Mouse (Mus musculus): Measurements from ENCODE around the gene Wdr48. TPM values are rescaled to one million over a fixed set of nuclear protein-coding genes. Genes with fewer than 3 reads are reported as not detected.
A peak's percentile ranks its signal among the peaks of the same experiment; 100 is the strongest.

The Wdr48 gene
- polyA plus RNA-seq, 1 experiment from 2014 or later: 45.6 TPM

DNA sequence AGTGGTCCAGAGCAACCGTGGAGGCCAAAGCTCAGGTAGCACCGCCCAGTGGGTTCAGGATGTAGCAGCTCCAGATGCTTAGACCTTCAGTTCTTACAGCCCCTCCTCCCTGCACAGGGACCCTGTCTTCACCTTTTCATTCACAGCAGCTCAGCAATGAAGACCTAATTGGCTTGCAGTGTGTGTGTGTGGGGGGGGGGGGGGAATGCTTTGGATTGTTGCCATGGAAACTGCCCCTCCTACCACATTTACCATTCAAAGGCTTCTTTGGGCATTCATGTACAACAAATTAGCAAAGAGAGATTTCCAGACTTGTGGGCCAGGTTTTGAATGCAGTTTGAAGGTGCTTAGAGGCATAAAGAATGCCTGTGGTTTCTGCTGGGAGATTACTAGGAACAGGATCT is 5.8 kb upstream of the Wdr48 start:
- no peak for DNase-seq (ENCODE audit: low spot score)
- no peak overlapping the region for H3K4me2 ChIP-seq
- H3K4me1 ChIP-seq (replicated peaks; ENCODE audit: control insufficient read depth, insufficient read depth, low read length): no peaks in the 10 kb centered on the region
- no peak overlapping the region for H3K9ac ChIP-seq (ENCODE audit: low read depth, low read length)
- no peaks in the 10 kb centered on the region for H3K27me3 ChIP-seq (replicated peaks; ENCODE audit: control insufficient read depth, insufficient read depth, low read length)
- no peak for ATAC-seq (replicated peaks; ENCODE audit: low FRiP score)
- no peaks in the 10 kb centered on the region for H3K9me3 ChIP-seq (ENCODE audit: control insufficient read depth, low read length)
- H3K4me3 ChIP-seq (ENCODE audit: low read depth, low read length): no peak overlapping the region
- H3K36me3 ChIP-seq (ENCODE audit: control insufficient read depth, insufficient read depth, low read length): no peaks in the 10 kb centered on the region
- no peak overlapping the region for H3K27ac ChIP-seq (ENCODE audit: low read depth, low read length)
- 60% methylated on average over 2 of the region's 2 CpGs for WGBS

DNA sequence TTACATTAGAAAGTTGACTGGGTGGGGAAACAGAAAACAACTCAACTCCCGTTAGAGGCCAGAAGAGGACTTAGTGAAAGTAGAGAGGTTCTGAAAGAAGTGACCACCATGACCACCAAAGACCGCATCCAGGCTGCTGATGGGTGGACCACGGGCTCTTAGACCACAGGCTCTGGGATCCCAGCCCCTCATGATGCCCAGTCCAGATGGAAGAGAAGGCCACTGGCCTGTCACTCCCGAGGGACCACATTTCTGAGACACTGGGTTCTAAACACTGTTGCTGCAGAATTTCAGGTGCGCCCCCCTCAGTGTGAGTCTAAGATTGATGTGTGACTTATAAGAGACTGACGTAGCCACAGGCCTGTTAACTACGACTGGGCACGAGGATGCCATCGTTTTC is 5.2 kb upstream of the Wdr48 start:
- Histone ChIP-seq H3K27me3 (replicated peaks; ENCODE audit: control insufficient read depth, insufficient read depth, low read length) (no peaks in the 10 kb centered on the region), H3K4me2 (no peak overlapping the region), H3K9ac (ENCODE audit: low read depth, low read length) (no peak overlapping the region), H3K36me3 (ENCODE audit: control insufficient read depth, insufficient read depth, low read length) (no peaks in the 10 kb centered on the region), H3K4me1 (replicated peaks; ENCODE audit: control insufficient read depth, insufficient read depth, low read length) (no peaks in the 10 kb centered on the region), H3K4me3 (ENCODE audit: low read depth, low read length) (no peak overlapping the region), H3K27ac (ENCODE audit: low read depth, low read length) (no peak overlapping the region), H3K9me3 (ENCODE audit: control insufficient read depth, low read length) (no peaks in the 10 kb centered on the region)
- ATAC-seq (replicated peaks; ENCODE audit: low FRiP score) (no peak), DNase-seq (ENCODE audit: low spot score) (no peak)
- 88% methylated on average over 9 of the region's 9 CpGs for WGBS

DNA sequence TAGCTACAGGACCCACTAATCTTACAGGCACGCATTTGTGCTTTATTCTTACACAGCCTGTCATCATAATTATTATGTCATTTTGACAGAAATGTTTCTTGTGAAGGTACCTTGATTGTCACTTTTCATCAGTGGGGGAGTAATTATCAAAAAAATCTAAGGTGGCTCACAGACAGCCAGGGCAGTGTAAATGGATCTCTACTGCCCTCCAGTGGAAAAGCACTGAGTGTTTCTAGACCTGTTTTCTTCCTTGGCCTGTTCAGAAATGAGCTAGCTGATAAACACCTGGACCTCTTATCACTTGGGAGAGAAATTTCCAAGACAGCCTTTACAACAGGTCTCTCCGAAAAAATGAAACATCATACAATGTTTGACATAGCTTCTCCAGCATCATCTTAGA is 4.0 kb upstream of the Wdr48 start:
- WGBS: 42% methylated on average over 2 of the region's 2 CpGs
- H3K9ac ChIP-seq (ENCODE audit: low read depth, low read length): no peak overlapping the region
- H3K4me1 ChIP-seq (replicated peaks; ENCODE audit: control insufficient read depth, insufficient read depth, low read length): 0 out of 2 replicates have a peak, but pooled peaks cover 3% of the 10 kb centered on the region
- ATAC-seq (replicated peaks; ENCODE audit: low FRiP score): no peak
- no peaks in the 10 kb centered on the region for H3K9me3 ChIP-seq (ENCODE audit: control insufficient read depth, low read length)
- no peak overlapping the region for H3K4me2 ChIP-seq
- no peaks in the 10 kb centered on the region for H3K36me3 ChIP-seq (ENCODE audit: control insufficient read depth, insufficient read depth, low read length)
- no peak overlapping the region for H3K4me3 ChIP-seq (ENCODE audit: low read depth, low read length)
- H3K27me3 ChIP-seq (replicated peaks; ENCODE audit: control insufficient read depth, insufficient read depth, low read length): no peaks in the 10 kb centered on the region
- H3K27ac ChIP-seq (ENCODE audit: low read depth, low read length): no peak overlapping the region
- no peak for DNase-seq (ENCODE audit: low spot score)

DNA sequence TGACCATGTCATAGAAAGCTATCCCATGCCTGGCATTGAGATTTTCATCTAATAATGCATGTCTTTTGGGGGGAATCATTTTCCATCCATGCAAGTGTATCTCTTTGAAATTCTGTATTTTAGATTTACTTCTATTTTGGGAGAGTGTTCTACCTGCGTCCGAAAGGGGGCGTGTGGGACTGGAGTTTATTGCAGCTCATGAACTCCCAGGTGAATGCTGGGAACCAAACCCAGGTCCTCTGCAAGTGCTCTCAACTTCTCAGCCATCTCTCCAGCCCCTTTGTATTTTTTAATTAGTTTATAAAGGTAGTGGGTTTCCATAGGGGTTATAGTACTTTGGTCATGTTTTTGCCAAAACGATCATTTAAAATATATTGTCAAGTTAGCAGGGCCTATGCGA is 797 bp upstream of the Wdr48 start:
- Histone ChIP-seq H3K9ac (ENCODE audit: low read depth, low read length) (peak overlapping the region; percentile 83), H3K4me3 (ENCODE audit: low read depth, low read length) (0 out of 2 replicates have a peak overlapping the region, but pooled peaks have one; percentile 96)

DNA sequence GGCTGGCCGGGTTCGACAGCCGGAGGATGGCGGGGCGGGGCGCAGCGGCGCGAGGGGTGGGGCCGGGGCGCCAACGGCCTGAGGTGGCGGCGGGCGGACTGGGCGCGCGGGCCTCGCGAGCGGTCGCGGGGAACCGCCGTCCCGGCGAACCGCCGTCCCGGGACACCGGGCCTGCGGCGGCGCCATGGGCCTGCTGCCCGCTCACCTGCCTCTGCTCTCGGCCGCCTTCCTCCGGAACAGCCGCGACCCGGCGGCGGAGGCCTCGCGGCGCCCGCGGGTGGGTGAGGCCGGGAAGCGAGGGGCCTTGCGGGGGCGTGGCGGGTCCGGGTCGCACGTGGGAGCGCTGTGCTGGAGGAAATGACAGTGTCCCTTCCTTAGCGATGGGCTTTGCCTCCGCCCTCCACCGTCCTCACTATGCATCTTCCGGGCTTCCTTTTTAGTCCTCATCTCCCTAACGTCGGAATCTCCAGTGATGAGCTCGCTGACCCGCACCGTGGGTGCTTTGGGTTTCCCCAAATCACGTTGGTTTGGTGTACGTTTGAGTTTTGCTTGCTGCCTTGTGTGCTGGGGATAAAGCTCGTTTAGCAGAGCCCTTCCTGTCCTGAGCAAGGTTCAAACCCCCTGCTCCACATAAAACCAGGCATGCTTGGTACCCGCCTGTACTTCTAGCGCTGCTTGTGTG is 503 bp downstream of the Wdr48 start:
- under 1% methylated on average over 43 of the region's 71 CpGs for WGBS

More for the DNA sequence above, 797 bp upstream of the Wdr48 start:
- Histone ChIP-seq H3K9me3 (ENCODE audit: control insufficient read depth, low read length) (no peaks in the 10 kb centered on the region), H3K27me3 (replicated peaks; ENCODE audit: control insufficient read depth, insufficient read depth, low read length) (no peaks in the 10 kb centered on the region), H3K27ac (ENCODE audit: low read depth, low read length) (no peak overlapping the region), H3K4me1 (replicated peaks; ENCODE audit: control insufficient read depth, insufficient read depth, low read length) (peaks cover 8% of the 10 kb centered on the region), H3K36me3 (ENCODE audit: control insufficient read depth, insufficient read depth, low read length) (no peaks in the 10 kb centered on the region), H3K4me2 (peak overlapping the region; percentile 70)
- WGBS: 80% methylated on average over 5 of the region's 5 CpGs
- no peak for DNase-seq (ENCODE audit: low spot score)
- no peak for ATAC-seq (replicated peaks; ENCODE audit: low FRiP score)

DNA sequence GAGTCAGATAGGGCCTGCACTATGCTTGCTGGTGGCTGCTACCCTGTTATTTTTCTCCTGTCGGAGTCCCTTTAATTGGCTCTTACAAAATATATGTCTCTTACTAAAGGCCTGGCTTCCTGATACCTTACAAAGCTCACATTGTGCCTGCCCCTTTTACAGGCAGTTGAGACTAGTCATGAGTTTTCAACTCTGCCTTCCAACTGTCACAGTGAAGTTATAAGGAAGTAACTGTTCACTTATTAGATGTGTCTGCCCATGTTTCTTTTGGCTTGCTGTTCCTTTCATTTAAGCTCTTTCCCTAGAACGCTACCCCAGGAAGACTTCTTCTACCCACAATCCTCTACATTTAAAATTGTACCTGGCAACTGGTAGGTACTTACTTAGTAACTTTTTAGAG is 4.8 kb downstream of the Wdr48 start:
- Histone ChIP-seq H3K27ac (ENCODE audit: low read depth, low read length) (no peak overlapping the region), H3K4me2 (no peak overlapping the region), H3K4me1 (replicated peaks; ENCODE audit: control insufficient read depth, insufficient read depth, low read length) (peaks cover 8% of the 10 kb centered on the region), H3K4me3 (ENCODE audit: low read depth, low read length) (no peak overlapping the region), H3K9me3 (ENCODE audit: control insufficient read depth, low read length) (no peaks in the 10 kb centered on the region), H3K27me3 (replicated peaks; ENCODE audit: control insufficient read depth, insufficient read depth, low read length) (no peaks in the 10 kb centered on the region), H3K9ac (ENCODE audit: low read depth, low read length) (no peak overlapping the region), H3K36me3 (ENCODE audit: control insufficient read depth, insufficient read depth, low read length) (0 out of 2 replicates have a peak, but pooled peaks cover 2% of the 10 kb centered on the region)
- ATAC-seq (replicated peaks; ENCODE audit: low FRiP score): no peak
- 90% methylated on average over 2 of the region's 2 CpGs for WGBS
- DNase-seq (ENCODE audit: low spot score): no peak

More for the DNA sequence above, 503 bp downstream of the Wdr48 start:
- Histone ChIP-seq H3K27ac (ENCODE audit: low read depth, low read length) (peak overlapping the region; percentile 68), H3K27me3 (replicated peaks; ENCODE audit: control insufficient read depth, insufficient read depth, low read length) (no peaks in the 10 kb centered on the region), H3K4me2 (peak overlapping the region; percentile 89), H3K36me3 (ENCODE audit: control insufficient read depth, insufficient read depth, low read length) (0 out of 2 replicates have a peak, but pooled peaks cover 2% of the 10 kb centered on the region), H3K9me3 (ENCODE audit: control insufficient read depth, low read length) (no peaks in the 10 kb centered on the region), H3K9ac (ENCODE audit: low read depth, low read length) (peak overlapping the region; percentile 83), H3K4me1 (replicated peaks; ENCODE audit: control insufficient read depth, insufficient read depth, low read length) (peaks cover 8% of the 10 kb centered on the region), H3K4me3 (ENCODE audit: low read depth, low read length) (peak overlapping the region; percentile 96)
- ATAC-seq (replicated peaks; ENCODE audit: low FRiP score) (peak; percentile 83), DNase-seq (ENCODE audit: low spot score) (no peak)

DNA sequence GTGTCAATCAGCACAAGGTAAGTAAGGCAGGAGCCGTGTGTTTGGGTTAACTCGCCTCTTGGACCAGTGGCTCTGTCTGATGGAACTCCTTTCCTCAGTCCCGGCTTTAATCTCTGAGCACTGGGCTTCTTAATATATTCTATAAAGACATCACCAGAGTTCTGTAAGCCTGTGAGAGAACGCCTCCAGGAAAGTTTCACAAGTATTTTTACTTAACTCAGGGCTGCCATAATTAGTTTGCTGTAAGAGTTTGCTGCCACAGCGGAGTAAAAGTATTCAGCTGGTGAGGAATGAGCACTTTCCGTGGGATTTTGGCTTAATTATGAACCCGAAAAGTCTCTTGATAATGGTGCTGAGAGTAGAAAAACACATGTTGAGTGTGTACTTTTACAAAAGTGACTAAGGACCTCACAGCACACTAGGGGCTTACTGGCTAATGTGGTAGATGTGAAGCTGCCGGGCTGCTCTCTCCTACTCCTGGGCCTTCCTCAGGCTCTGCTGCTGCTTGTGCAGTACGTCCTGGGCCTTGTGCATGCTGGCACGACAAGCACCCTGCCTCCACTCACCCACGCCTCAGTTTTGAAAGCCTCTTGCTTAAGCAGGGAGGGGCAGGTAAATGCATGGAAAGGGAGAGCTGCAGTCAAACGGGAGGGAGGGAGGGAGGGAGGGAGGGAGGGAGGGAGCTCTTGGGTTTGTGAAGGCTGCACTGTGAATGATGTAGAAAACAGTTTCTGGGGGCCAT is 7.9 kb downstream of the Wdr48 start:
- Histone ChIP-seq H3K4me1 (replicated peaks; ENCODE audit: control insufficient read depth, insufficient read depth, low read length) (no peaks in the 10 kb centered on the region), H3K27me3 (replicated peaks; ENCODE audit: control insufficient read depth, insufficient read depth, low read length) (no peaks in the 10 kb centered on the region), H3K4me3 (ENCODE audit: low read depth, low read length) (no peak overlapping the region), H3K9me3 (ENCODE audit: control insufficient read depth, low read length) (no peaks in the 10 kb centered on the region), H3K36me3 (ENCODE audit: control insufficient read depth, insufficient read depth, low read length) (peaks cover 8% of the 10 kb centered on the region; the same call in 1 of the 2 replicates), H3K27ac (ENCODE audit: low read depth, low read length) (no peak overlapping the region), H3K9ac (ENCODE audit: low read depth, low read length) (no peak overlapping the region), H3K4me2 (no peak overlapping the region)
- WGBS: 86% methylated on average over 12 of the region's 12 CpGs
- DNase-seq (ENCODE audit: low spot score) (no peak), ATAC-seq (replicated peaks; ENCODE audit: low FRiP score) (no peak)

DNA sequence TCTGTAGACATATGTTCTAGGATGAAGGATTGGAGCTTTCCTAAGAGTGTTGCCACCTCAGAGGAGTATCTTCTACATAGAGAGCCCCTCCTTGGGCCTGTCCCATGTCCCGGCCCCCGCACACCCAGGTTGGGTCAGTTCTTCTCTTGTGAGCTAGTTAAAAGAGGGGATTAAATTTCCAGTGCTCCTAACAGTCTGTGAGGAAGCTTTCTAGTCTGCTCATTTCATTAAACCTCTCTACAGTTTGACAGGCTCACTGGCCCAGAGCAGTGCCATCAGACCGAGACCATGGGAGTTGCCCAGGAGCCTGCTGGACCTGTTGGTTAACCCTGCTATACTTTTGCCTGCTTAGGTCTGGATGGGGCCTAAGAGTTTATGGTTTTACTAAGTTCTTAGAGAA is 14.0 kb downstream of the Wdr48 start:
- Histone ChIP-seq H3K4me3 (ENCODE audit: low read depth, low read length) (no peak overlapping the region), H3K9ac (ENCODE audit: low read depth, low read length) (no peak overlapping the region), H3K27ac (ENCODE audit: low read depth, low read length) (no peak overlapping the region), H3K36me3 (ENCODE audit: control insufficient read depth, insufficient read depth, low read length) (peaks cover 32% of the 10 kb centered on the region), H3K4me1 (replicated peaks; ENCODE audit: control insufficient read depth, insufficient read depth, low read length) (no peaks in the 10 kb centered on the region), H3K4me2 (no peak overlapping the region), H3K27me3 (replicated peaks; ENCODE audit: control insufficient read depth, insufficient read depth, low read length) (no peaks in the 10 kb centered on the region), H3K9me3 (ENCODE audit: control insufficient read depth, low read length) (no peaks in the 10 kb centered on the region)
- WGBS: 92% methylated on average over 3 of the region's 3 CpGs
- DNase-seq (ENCODE audit: low spot score): no peak
- ATAC-seq (replicated peaks; ENCODE audit: low FRiP score): no peak

DNA sequence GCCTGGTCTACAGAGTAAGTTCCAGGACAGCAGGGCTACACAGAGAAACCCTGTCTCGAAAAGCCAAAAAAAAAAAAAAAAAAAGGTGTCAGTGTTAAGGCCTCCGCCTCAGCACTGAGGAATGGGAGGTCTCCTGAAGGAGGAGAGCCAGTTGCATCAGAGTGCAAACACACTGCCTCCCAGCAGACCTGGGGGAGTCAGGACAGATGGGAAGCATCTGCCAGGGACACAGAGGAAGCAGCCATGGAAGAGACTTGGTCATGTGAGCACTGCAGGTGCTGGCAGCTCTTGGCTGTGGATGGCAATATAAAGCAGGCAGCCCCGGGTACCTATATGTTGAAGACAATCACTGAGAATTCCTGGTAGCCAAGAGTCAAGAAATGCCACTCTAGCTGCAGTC is 15.3 kb downstream of the Wdr48 start:
- no peak overlapping the region for H3K27ac ChIP-seq (ENCODE audit: low read depth, low read length)
- no peak overlapping the region for H3K4me3 ChIP-seq (ENCODE audit: low read depth, low read length)
- 84% methylated on average over 3 of the region's 3 CpGs for WGBS
- H3K27me3 ChIP-seq (replicated peaks; ENCODE audit: control insufficient read depth, insufficient read depth, low read length): no peaks in the 10 kb centered on the region
- no peak overlapping the region for H3K4me2 ChIP-seq
- no peaks in the 10 kb centered on the region for H3K9me3 ChIP-seq (ENCODE audit: control insufficient read depth, low read length)
- H3K36me3 ChIP-seq (ENCODE audit: control insufficient read depth, insufficient read depth, low read length): peaks cover 37% of the 10 kb centered on the region
- ATAC-seq (replicated peaks; ENCODE audit: low FRiP score): no peak
- H3K4me1 ChIP-seq (replicated peaks; ENCODE audit: control insufficient read depth, insufficient read depth, low read length): no peaks in the 10 kb centered on the region
- no peak for DNase-seq (ENCODE audit: low spot score)
- H3K9ac ChIP-seq (ENCODE audit: low read depth, low read length): no peak overlapping the region
